Mouse (Mus musculus): Measurements from ENCODE around the gene Fbxo42. TPM values are rescaled to one million over a fixed set of nuclear protein-coding genes. Genes with fewer than 3 reads are reported as not detected.

Gene Fbxo42
- polyA plus RNA-seq, 1 experiment from 2014 or later = 32.2 TPM

- H3K9me3 ChIP-seq (replicated peaks) = no peaks in the 10 kb centered on the region; the same call in 1 of the 2 replicates
- no peak overlapping the region for H3K27ac ChIP-seq
- H3K4me3 ChIP-seq = no peak overlapping the region
- 95% methylated on average over 4 of the region's 4 CpGs for WGBS
- no peak for DNase-seq (ENCODE audit: low spot score)
- peaks cover 37% of the 10 kb centered on the region for H3K36me3 ChIP-seq
- H3K4me1 ChIP-seq = peaks cover 15% of the 10 kb centered on the region
- no peaks in the 10 kb centered on the region for H3K27me3 ChIP-seq (ENCODE audit: low read depth, poor library complexity, severe bottlenecking)
These were observed 12.5 kb downstream of the Fbxo42 start for GRCm38 (mm10) chr4:141160193-141160592.

GRCm38 (mm10) chr4:141161699-141162208 is 14.0 kb downstream of the Fbxo42 start:
- H3K4me1 ChIP-seq = peaks cover 15% of the 10 kb centered on the region
- no peaks in the 10 kb centered on the region for H3K27me3 ChIP-seq (ENCODE audit: low read depth, poor library complexity, severe bottlenecking)
- H3K27ac ChIP-seq = no peak overlapping the region
- H3K4me3 ChIP-seq = no peak overlapping the region
- DNase-seq (ENCODE audit: low spot score) = no peak
- 96% methylated on average over 6 of the region's 6 CpGs for WGBS
- H3K9me3 ChIP-seq (replicated peaks) = no peaks in the 10 kb centered on the region; the same call in 1 of the 2 replicates
- H3K36me3 ChIP-seq = peaks cover 44% of the 10 kb centered on the region

- no peak overlapping the region for H3K27ac ChIP-seq
- DNase-seq (ENCODE audit: low spot score) = no peak
- no peaks in the 10 kb centered on the region for H3K27me3 ChIP-seq (ENCODE audit: low read depth, poor library complexity, severe bottlenecking)
- H3K36me3 ChIP-seq = peaks cover 53% of the 10 kb centered on the region
- H3K4me1 ChIP-seq = peaks cover 11% of the 10 kb centered on the region
- no peak overlapping the region for H3K4me3 ChIP-seq
- H3K9me3 ChIP-seq (replicated peaks) = no peaks in the 10 kb centered on the region; the same call in 1 of the 2 replicates
- 97% methylated on average over 5 of the region's 5 CpGs for WGBS
These were observed 16.0 kb downstream of the Fbxo42 start for GRCm38 (mm10) chr4:141163729-141164128.

- Histone ChIP-seq H3K9me3 (replicated peaks) (no peaks in the 10 kb centered on the region; the same call in 1 of the 2 replicates), H3K4me3 (no peak overlapping the region), H3K4me1 (no peaks in the 10 kb centered on the region), H3K27ac (no peak overlapping the region), H3K36me3 (peaks cover 74% of the 10 kb centered on the region), H3K27me3 (ENCODE audit: low read depth, poor library complexity, severe bottlenecking) (no peaks in the 10 kb centered on the region)
- WGBS = 70% methylated on average over 8 of the region's 8 CpGs
- DNase-seq (ENCODE audit: low spot score) = no peak
These were observed 18.1 kb downstream of the Fbxo42 start for GRCm38 (mm10) chr4:141165744-141166292.

GRCm38 (mm10) chr4:141167156-141167555 is 19.4 kb downstream of the Fbxo42 start:
- WGBS = 93% methylated on average over 3 of the region's 3 CpGs
- no peaks in the 10 kb centered on the region; the same call in 1 of the 2 replicates for H3K9me3 ChIP-seq (replicated peaks)
- H3K36me3 ChIP-seq = peaks cover 80% of the 10 kb centered on the region
- H3K27ac ChIP-seq = no peak overlapping the region
- no peak for DNase-seq (ENCODE audit: low spot score)
- no peaks in the 10 kb centered on the region for H3K27me3 ChIP-seq (ENCODE audit: low read depth, poor library complexity, severe bottlenecking)
- H3K4me3 ChIP-seq = no peak overlapping the region
- no peaks in the 10 kb centered on the region for H3K4me1 ChIP-seq

- Histone ChIP-seq H3K27ac (no peak overlapping the region), H3K36me3 (peaks cover 88% of the 10 kb centered on the region), H3K4me3 (no peak overlapping the region), H3K27me3 (ENCODE audit: low read depth, poor library complexity, severe bottlenecking) (no peaks in the 10 kb centered on the region), H3K9me3 (replicated peaks) (no peaks in the 10 kb centered on the region), H3K4me1 (no peaks in the 10 kb centered on the region)
- 94% methylated on average over 8 of the region's 8 CpGs for WGBS
- no peak for DNase-seq (ENCODE audit: low spot score)
These were observed 24.4 kb downstream of the Fbxo42 start for GRCm38 (mm10) chr4:141172121-141172520.

GRCm38 (mm10) chr4:141175783-141176182 is 28.1 kb downstream of the Fbxo42 start:
- no peaks in the 10 kb centered on the region for H3K9me3 ChIP-seq (replicated peaks)
- peaks cover 89% of the 10 kb centered on the region for H3K36me3 ChIP-seq
- DNase-seq (ENCODE audit: low spot score) = no peak
- no peaks in the 10 kb centered on the region for H3K27me3 ChIP-seq (ENCODE audit: low read depth, poor library complexity, severe bottlenecking)
- WGBS = 85% methylated on average over 5 of the region's 5 CpGs
- H3K4me1 ChIP-seq = no peaks in the 10 kb centered on the region
- H3K27ac ChIP-seq = no peak overlapping the region
- no peak overlapping the region for H3K4me3 ChIP-seq

GRCm38 (mm10) chr4:141176328-141176838 is 28.7 kb downstream of the Fbxo42 start:
- no peak overlapping the region for H3K27ac ChIP-seq
- no peaks in the 10 kb centered on the region for H3K27me3 ChIP-seq (ENCODE audit: low read depth, poor library complexity, severe bottlenecking)
- peaks cover 89% of the 10 kb centered on the region for H3K36me3 ChIP-seq
- no peak for DNase-seq (ENCODE audit: low spot score)
- H3K9me3 ChIP-seq (replicated peaks) = no peaks in the 10 kb centered on the region
- H3K4me1 ChIP-seq = no peaks in the 10 kb centered on the region
- H3K4me3 ChIP-seq = no peak overlapping the region
- 90% methylated on average over 10 of the region's 10 CpGs for WGBS

- Histone ChIP-seq H3K4me1 (no peaks in the 10 kb centered on the region), H3K9me3 (replicated peaks) (no peaks in the 10 kb centered on the region), H3K27ac (no peak overlapping the region), H3K36me3 (peaks cover 92% of the 10 kb centered on the region), H3K4me3 (no peak overlapping the region), H3K27me3 (ENCODE audit: low read depth, poor library complexity, severe bottlenecking) (no peaks in the 10 kb centered on the region)
- no peak for DNase-seq (ENCODE audit: low spot score)
- 91% methylated on average over 4 of the region's 4 CpGs for WGBS
These were observed 30.8 kb downstream of the Fbxo42 start for GRCm38 (mm10) chr4:141178500-141178899.

GRCm38 (mm10) chr4:141180831-141181230 is 33.1 kb downstream of the Fbxo42 start:
- 92% methylated on average over 8 of the region's 8 CpGs for WGBS
- DNase-seq (ENCODE audit: low spot score) = no peak
- Histone ChIP-seq H3K4me3 (no peak overlapping the region), H3K4me1 (peaks cover 1% of the 10 kb centered on the region), H3K9me3 (replicated peaks) (no peaks in the 10 kb centered on the region), H3K27me3 (ENCODE audit: low read depth, poor library complexity, severe bottlenecking) (no peaks in the 10 kb centered on the region), H3K27ac (no peak overlapping the region), H3K36me3 (peaks cover 91% of the 10 kb centered on the region)

- no peak overlapping the region for H3K4me3 ChIP-seq
- H3K4me1 ChIP-seq = peaks cover 13% of the 10 kb centered on the region
- H3K36me3 ChIP-seq = peaks cover 80% of the 10 kb centered on the region
- H3K9me3 ChIP-seq (replicated peaks) = no peaks in the 10 kb centered on the region
- no peak overlapping the region for H3K27ac ChIP-seq
- no peak for DNase-seq (ENCODE audit: low spot score)
- H3K27me3 ChIP-seq (ENCODE audit: low read depth, poor library complexity, severe bottlenecking) = no peaks in the 10 kb centered on the region
- WGBS = 94% methylated on average over 6 of the region's 6 CpGs
These were observed 34.3 kb downstream of the Fbxo42 start for GRCm38 (mm10) chr4:141181981-141182380.

GRCm38 (mm10) chr4:141183932-141184331 is 36.2 kb downstream of the Fbxo42 start:
- H3K36me3 ChIP-seq = peaks cover 64% of the 10 kb centered on the region
- WGBS = 99% methylated on average over 2 of the region's 2 CpGs

GRCm38 (mm10) chr4:141184426-141184825 is 36.7 kb downstream of the Fbxo42 start:
- Histone ChIP-seq H3K4me3 (no peak overlapping the region), H3K9me3 (replicated peaks) (no peaks in the 10 kb centered on the region), H3K27ac (no peak overlapping the region), H3K27me3 (ENCODE audit: low read depth, poor library complexity, severe bottlenecking) (no peaks in the 10 kb centered on the region), H3K4me1 (peaks cover 18% of the 10 kb centered on the region), H3K36me3 (peaks cover 61% of the 10 kb centered on the region)
- WGBS = 94% methylated on average over 4 of the region's 4 CpGs
- no peak for DNase-seq (ENCODE audit: low spot score)

More at GRCm38 (mm10) chr4:141183932-141184331, 36.2 kb downstream of the Fbxo42 start:
- no peaks in the 10 kb centered on the region for H3K27me3 ChIP-seq (ENCODE audit: low read depth, poor library complexity, severe bottlenecking)
- no peak overlapping the region for H3K27ac ChIP-seq
- H3K9me3 ChIP-seq (replicated peaks) = no peaks in the 10 kb centered on the region
- no peak overlapping the region for H3K4me3 ChIP-seq
- no peak for DNase-seq (ENCODE audit: low spot score)
- peaks cover 18% of the 10 kb centered on the region for H3K4me1 ChIP-seq
